Mouse (Mus musculus) heart, postnatal 14 days (tissue): ENCODE measurements around the gene Csrp3. TPM values are rescaled to one million over a fixed set of nuclear protein-coding genes. Genes with fewer than 3 reads are reported as not detected.

Experiments
- DNase-seq, 2 experiments: peaks; one replicate each; pipeline ENCODE4 v3.0.0; 2021 to 2022
- intact Hi-C: fragments of 180-260 bp; cut with DNase I; formaldehyde crosslinking; loops from one replicate; pipeline ENCODE4 v1.15.1; 2025
- total RNA-seq, 2 experiments: library from RNA; stranded (reverse); gene quantifications; 2 replicates each; pipeline ENCODE4 v1.2.3; 2021

Gene Csrp3
- total RNA-seq, 2 experiments from 2014 or later: 1,478 to 1,683 TPM

DNA sequence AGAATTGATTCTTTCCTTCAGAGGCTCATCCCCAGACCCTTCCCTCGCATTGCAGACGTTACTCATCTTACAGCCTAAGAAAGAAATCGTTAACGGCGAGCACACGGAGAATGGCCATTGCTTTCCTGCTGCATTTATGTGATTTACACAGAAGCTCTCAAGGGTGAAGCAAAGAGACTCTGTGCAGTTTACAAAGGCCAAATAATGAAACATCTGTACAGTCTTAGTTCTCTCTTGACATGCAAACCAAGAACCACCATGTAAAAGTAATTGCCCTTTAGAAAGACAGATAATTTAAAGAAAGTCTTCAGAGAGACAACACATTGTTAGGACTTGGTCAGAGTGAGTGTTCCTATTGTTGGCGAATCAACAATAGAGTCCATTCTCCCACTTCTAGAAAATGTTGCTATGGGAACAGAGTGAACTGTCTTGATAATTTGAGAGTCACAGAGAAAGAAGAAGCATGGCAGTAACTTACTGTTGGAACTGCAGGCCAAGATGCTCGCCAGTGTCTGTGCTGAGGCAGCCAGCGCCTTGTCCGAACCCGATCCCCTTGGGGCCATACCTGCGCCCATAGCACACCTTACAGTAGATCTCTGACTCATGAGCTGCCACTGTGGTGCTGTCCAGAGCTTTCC lies 12.7 kb downstream of the Csrp3 start:
- DNase-seq: no peak
- intact Hi-C loops: no loop called here

DNA sequence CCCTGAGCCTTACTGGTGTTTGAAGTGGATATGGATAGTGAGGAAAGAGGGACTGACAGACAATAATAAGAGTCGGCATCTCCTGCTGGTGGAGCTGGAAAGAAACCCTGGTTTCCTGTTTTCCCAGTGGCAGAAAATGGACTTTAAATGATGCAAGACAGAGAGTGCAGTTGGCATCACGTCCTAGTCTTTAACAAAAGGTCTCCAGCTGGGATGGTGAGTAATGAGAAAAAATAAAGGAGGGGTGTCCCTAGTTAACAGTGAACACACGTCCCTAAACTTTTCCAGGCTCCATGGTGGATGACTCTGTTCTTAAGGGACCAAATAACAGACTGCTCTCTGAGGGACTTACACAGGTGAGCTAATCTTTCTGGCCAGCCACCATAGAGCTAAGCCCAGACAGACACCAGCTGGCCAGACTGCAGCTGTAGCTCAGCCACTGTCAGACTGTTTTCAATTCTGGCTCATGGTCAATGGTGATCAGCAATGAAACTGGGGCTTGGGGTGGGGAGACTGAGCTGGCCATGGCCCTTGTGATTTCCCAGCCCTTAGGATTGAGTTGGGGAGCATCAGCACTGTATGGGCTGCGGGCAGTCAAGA lies 13.4 kb downstream of the Csrp3 start:
- intact Hi-C loops: no loop called here
- no peak for DNase-seq

DNA sequence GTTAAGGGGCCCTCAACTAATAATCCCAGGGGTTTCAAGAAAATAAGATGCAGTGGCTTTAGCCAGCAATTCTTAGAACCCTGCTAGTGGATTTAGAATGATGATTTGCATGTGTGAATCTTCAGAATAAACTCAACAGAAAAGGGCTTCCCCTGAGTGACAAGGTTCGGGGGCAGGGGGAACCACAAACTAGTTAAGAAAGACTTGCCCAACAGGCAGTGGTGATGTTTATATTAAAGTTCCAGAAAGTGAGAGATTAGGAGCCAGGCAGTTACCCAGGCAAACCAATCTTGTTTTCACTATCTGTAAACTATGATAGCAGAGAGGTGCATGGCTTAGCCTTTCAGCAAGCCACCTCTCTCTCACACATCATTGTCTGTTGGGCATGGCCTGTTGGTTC lies 15.1 kb downstream of the Csrp3 start:
- no peak for DNase-seq
- intact Hi-C loops: no loop called here

DNA sequence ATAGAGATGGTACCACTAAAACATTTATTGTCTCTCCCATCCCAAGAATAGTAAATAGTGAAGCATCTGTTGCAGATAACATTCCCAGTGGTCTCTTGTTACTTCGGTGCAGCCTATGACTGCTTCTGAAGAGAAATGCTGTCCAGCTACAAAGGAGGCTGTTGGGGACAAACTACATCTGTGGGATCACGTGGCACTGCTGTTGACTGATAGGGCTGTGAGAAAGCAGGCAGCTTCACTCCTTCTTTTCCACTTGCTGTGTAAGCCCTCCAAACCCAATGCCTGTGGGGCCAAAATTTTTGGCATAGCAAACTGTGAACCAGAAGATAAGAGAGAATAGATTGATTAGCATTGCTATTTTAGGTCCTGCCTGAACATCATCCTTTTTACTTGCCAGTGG lies 17.4 kb downstream of the Csrp3 start:
- intact Hi-C loops: no loop called here
- DNase-seq: peak in 1 of 2 experiments; percentile 35

DNA sequence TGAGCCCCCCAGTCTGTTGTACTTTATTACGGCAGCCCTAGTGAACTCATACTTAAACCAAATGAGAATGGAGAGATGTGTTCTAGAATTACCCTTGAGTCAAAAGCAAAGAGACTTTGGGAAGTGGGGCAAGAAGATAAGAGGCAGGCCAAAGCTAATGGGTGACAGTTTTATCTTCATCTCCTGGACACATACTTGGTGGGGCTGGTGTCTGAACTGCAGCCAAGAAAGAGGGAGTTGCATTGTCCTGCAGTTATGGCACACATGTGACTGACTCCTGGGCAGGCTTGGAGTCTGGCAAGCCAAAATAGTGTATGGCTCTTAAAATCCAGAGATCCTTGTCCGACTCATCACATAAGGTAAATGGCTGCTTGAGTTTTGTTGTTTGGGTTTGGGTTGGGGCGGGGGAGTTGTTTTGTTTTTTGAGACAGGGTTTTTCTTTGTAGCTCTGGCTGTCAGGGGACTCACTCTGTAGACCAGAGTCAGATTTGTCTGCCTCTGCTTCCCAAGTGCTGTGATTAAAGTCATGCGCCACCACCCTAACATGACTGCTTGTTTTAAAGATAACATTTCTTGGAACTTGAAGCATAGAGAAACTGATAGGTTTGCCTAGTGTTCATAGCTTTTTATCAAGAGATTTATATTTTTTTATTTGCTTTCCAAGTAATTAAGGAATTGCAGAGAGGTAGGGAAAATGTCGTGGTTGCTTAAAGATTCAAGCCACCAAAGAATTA lies 18.5 kb downstream of the Csrp3 start:
- DNase-seq: peak; percentile 38 to 60
- intact Hi-C loops: no loop called here

DNA sequence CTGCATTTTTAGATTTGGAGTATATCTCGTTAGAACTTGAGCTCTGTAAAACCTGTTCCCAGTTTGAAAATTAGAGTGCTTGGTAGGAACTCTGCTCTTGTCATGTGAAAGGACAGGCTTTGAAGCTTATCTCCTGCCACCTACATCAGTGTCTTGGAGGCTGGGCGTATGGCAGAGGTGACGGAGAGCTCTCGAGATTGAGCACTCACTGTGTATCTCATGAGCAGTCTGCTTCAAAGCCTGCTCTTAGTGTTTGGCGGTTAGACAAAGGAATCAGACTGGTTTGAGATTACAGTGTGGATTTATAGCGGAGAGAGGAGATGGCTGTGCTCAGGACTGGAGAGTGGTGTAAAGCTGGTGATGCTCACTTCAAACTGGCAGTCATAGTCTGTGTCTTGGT lies 22.7 kb downstream of the Csrp3 start:
- intact Hi-C loops: no loop called here
- DNase-seq: no peak

DNA sequence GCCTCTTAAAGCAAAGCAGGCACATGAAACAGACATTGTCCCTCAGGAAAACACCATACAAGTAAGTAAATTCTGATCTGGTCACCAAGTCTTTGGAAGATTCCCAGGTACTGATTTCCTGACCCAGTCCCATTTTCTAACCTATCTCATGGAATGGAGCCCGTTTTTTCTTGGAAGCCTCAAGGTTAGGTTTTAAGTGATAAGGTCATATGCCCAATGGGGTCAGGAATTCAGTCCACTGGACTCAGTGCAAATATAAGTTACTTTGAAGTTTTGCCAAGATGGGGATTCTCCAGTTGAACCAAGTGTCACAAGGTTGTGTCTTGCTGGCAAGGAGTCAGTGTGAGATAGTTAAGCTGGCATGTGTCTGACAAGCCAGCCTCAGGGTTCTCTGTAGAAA lies 23.2 kb downstream of the Csrp3 start:
- intact Hi-C loops: no loop called here

DNA sequence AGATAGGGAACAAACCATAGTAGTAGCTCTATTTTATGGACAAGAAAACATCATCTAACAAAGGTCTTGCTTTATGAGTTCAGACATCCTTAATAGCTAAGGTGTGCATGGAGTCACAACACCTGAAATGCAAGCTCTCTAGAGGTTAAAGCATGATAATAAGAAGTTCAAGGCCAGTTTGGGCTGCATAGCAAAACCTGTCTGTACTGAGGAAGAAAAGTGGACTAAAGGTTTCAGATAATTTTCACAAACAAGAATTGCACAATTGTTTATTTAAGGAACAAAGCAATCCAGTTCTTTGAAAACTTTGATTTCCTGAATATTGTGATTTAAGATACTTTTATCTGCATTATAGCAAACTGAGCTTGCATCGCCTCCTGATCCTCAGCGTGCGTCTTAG lies 24.2 kb downstream of the Csrp3 start:
- intact Hi-C loops: no loop called here
- no peak for DNase-seq

More for the DNA sequence above, 23.2 kb downstream of the Csrp3 start:
- DNase-seq: no peak

DNA sequence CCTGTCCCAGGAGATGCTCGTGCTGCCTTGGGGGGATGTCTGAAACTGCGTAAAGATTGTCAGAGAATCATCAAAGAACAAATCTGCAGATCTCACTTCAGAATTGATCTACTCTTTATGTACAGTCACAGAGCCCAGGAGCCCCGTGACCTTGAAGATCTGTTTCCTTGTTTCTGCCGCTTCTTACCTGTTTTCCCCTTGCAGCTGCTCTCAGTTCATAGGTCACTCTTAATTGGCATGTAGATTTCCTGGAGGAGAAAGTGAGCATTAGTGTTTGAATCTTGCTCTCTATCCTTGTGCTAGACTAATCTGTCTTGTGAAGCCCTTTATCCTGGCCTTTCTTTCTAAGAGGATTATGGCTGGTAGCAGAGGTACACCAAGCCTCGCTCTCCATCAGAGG lies 26.2 kb downstream of the Csrp3 start:
- intact Hi-C loops: no loop called here
- DNase-seq: no peak

DNA sequence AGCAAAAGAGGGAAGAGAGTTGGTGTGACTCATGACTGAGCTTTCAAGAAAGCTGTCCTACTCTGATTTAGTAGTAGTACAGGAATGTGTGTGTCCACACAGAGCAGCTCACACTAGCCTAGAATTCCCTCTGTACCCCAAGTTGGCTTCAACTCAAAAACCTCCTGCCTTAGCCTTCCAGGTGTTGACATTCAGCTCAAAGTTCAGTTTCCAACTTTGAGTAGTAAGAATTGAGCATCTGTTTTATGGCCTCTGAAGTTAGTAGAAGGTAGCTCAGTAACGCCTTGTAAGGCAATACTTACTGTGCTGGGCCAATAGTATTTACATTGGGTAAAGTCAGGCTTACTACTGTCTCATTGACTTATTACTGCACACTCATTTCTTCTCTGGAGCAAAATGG lies 34.2 kb downstream of the Csrp3 start:
- intact Hi-C loops: loop anchor here (5.0 to 10.0 kb wide), 2 partner anchors 254 to 311 kb away; no protein-coding TSS in a partner anchor
- DNase-seq: no peak

DNA sequence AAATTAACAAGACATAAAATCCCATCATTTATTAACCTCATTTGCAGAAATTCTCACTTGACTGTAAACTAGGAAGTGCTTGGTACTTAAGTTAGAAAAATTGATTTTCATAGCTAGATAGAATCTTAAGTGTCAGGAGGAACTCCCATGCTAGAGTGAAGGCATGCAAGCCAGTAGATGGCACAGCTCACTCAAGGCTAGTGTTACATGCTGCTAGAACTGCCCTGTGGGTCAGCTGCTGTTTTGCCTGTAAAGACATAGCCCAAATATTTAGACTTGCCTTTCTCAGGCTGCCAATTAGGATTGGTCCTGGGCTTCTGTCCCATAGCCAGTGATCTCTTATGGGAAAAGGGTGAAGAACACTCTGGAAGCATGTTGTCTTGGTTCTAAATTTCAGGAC lies 35.5 kb downstream of the Csrp3 start:
- no peak for DNase-seq
- intact Hi-C loops: loop anchor here (1.0 to 10.0 kb wide), 3 partner anchors 64 to 312 kb away; no protein-coding TSS in a partner anchor

DNA sequence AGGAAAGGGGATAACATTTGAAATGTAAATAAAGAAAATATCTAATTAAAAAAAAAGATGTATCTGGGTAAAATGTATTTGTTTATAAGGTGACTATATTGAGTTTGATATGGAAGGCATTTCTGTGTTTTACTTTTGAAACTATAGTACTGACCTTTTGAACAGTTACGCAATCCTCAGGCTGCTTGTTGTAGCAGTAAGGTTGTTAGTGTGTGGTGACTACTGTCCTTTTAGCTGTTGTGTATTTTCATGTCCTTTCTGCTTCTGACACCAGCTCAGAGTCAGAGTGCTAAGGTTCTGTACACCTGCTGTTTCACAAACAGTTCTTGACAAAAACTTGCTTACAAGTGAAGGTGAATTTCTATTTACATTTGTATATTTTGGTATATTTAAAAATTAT lies 37.2 kb downstream of the Csrp3 start:
- intact Hi-C loops: loop anchor here (5.0 to 10.0 kb wide), 2 partner anchors 257 to 314 kb away; no protein-coding TSS in a partner anchor

DNA sequence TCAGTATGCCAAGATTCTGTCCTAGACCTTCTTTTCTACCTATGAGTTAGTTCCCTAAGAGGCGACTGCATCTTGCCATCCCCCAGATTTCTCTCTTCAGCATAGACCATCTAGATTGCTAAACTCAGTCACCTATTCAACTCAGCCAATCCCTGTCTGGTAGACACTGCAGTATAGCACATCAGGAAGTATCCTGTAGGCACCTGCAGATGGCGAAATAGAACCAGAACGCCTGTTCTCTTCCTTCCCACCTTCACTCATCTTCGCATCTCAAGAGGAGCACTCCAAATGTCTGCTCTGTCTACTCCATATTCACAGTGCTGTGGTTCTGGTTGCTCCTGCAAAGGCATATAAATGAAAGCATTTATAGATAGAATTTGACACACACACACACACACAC lies 41.2 kb downstream of the Csrp3 start:
- DNase-seq: no peak
- intact Hi-C loops: no loop called here

More for the DNA sequence above, 37.2 kb downstream of the Csrp3 start:
- DNase-seq: no peak

DNA sequence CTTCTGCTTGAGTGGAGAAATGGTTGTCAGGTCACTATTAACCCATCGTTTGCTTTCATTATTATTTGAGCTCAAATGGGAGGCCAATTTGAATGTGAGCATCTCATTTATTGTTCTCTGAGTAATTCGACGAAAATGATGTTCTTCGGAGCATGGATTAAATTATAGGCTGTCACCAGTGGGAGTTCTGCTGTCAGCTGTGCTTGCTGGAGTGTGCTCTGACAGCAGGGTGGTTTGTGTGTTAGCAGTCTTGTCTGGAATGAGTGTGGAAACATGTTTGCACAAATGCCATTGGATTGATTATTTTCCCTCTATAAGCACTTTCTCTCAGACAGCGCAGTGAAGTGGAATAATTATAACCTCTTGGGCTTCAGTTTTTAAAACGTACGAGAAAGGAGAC lies 44.5 kb downstream of the Csrp3 start:
- no peak for DNase-seq
- intact Hi-C loops: no loop called here

DNA sequence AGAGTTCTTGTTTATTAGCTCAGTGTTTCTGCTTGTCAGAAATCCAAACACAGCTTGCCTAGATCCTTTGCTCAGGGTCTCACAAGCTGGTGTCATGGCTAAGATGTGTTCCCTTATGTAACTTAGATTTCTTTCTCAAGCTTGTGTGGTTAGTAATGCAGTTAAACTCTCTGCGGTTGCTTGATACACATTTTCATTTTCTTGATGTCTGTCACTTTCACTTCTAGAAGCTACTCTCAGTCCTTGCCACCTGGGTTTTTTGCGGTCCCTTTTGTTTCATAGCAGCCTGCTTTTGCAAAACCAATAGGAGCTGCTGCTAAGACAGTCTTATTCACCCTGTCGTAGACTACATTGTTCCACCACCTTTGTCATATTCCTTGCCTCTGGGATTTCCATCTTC lies 52.7 kb downstream of the Csrp3 start:
- intact Hi-C loops: no loop called here
- DNase-seq: no peak

DNA sequence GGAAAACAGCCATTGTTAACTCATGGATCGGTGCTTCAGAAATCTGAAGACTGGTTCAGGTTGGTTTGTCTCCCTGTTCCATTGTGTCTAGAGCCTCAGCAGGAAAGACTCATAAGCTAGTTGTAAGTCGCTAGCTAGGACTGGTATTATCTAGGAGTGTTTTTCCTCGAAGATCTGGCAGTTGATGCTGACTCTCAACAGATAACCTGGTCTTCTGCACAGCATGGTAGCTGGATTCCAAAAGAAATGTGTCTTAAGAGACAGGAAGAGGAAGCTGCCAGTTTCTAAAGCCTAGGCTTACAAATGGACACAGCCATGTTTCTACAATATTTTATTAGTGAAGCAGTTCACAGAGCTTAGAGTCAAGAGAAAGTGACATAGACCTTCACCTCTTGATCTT lies 56.4 kb downstream of the Csrp3 start:
- DNase-seq: no peak

DNA sequence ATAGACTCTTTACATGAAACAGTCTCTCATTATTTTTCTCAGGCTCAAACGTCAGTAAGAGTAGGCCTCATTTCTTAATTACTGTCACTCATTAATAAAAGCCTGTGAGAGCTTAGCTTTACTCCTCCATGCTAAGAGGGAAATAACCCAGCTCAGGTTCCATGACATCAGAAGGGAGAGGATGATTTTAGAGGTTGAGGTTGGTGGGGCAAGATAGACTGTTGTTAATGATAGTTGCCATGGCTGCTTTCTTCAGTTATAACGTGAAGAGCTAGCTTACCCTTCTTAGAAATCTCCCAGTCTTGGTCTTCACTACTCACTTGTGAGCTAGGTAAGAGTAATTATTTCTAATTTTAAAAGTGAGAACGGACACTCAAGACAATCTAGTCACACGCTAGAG lies 57.7 kb downstream of the Csrp3 start:
- DNase-seq: no peak
- intact Hi-C loops: no loop called here

More for the DNA sequence above, 56.4 kb downstream of the Csrp3 start:
- intact Hi-C loops: no loop called here

DNA sequence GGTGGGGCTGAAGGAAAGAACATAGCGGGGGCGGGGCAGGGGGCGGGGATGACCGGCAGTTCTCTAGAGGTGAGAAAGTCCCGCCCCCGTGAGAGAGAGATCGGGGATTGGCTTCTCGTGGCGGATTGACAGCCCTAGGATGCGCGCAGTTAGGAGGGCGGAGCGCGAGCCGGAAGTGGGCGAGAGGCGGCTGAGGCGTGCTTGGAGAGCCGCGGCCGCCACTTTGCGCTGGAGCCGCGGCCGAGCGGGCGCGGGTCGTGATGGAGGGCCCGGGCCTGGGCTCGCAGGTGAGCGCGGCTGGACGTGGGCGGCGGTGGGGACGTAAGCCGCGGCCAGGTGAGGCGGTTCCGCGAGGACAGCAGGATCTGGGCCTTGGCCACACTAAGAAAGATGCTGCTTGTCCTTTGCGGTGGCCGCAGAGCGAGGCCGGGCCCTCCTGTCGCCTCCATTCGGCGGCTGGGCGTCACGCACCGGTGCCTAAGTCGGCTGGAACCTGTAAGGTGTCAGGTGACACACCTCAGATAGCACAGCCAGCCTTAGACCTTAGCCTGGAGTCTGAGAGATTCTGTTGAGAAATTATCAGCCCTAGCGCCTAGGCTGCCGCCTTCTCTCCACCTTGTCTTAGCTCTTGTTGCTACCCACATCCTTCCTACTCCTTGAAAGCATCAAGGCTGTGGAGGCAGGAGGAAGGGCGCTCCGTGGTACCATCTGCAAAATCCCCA lies 58.8 kb downstream of the Csrp3 start, which contains the start of gene Zdhhc13:
Gene Zdhhc13 (plus strand): TSS at position 153 of the 722 bp plus-strand sequence.
- DNase-seq: peak; percentile 89
- intact Hi-C loops: no loop called here

DNA sequence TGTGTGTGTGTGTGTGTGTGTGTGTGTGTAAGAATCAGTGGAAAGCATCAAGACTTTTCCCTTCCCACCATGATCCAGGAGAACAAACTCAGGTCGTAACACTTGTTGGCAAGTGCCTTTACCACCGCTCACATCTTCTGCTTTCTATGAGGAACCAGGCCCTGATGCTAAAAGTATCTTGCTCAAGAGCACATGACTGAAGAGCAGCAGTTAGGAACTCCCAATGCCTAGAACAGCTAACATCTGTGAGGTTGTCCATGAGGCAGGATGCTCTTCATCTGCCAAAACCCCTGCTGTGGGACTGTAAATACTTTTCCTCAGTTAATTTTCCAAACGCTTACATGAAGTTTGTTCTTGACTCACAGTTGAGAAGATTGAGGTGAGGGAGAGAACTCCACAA lies 59.5 kb downstream of the Csrp3 start:
- intact Hi-C loops: no loop called here
- peak; percentile 2 to 3 for DNase-seq

DNA sequence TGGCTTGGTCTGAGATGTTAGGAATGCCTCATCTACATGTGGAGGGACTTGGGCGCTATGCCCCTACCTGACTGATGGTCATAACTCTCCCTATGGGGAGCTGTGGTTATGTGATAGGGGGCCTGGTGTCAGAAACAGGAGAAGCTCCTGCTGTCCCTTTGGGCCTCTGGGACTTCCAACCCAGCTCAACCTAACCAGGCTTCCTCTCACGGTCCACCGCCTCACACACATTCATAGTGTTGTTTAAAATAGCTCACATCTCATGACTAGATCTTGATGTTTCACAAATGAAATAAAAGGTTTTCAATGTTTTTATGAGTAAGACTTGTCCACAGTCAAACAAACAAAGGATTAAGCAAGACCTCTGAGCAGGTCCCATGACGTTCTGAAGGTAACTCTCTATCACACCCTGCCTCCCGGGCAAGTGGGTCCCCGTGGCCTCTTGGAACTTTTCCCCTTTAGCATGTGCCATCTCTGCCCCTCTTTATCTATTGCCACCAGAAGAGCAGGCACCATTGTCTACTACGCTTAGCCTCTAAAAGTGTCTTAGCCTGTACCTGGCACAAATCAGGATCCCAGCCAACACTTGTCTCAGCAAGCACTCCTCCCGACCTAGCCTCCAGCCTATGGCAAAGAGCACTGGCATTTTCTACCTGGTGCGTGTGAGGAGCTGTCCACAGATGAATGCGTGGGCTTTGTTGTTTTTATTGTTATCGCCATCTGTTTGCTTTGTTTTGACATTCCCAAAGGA lies 62.9 kb downstream of the Csrp3 start:
- no peak for DNase-seq
- intact Hi-C loops: no loop called here
